Mouse (Mus musculus) c-Kit-negative CD71-positive TER-119-positive erythroid progenitor cells, embryonic 14.5 days (primary cell): ENCODE data around the gene Nfix.

Experiments used
- DNase-seq: peaks from one replicate; pipeline ENCODE4 v3.0.0-alpha.2; 2013; ENCODE audit warnings: low read depth, low spot score

Nfix gene

DNA sequence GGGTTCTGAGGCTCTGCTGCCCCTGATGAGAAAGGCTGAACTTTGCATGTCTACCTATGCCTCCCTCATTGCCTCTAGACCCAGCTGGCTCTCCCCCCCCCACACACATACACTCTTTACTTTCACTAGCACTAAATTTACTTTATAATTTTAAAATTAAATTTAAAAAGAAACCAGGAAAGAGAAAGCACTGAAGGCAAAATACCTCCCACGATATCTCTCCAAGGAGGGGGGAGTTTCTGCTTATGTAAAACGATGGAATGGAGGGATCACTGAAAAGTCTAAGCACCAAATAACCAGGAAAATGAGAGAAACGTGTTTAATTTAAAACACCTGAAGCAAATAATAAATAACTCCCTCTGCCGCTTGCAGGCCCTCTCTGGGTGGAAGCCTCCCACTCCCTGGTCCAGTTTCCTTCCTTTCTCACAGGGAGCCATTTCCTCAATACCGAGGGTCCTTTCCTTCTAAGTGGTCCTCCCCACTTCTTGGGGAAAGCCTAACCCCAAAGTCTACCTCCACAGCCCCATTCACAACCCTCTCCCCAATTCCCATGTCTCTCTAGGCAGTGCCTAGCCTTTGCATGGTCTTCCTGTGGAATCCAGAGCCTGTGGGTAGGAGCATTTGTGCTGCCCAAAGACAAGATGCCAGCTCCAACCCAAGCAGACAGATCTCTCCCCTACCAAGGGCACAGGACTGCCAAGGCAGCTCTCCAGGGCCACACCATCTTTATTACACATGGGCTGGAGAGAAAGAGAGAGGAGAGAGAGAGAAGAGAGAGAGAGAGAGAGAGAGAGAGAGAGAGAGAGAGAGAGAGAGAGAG is 18.2 kb downstream of the Nfix start:
- no peak for DNase-seq

GRCm38 (mm10) chr8:84780949-84781680 is 19.0 kb downstream of the Nfix start:
- DNase-seq: no peak

GRCm38 (mm10) chr8:84780225-84780555 is 20.0 kb downstream of the Nfix start:
- DNase-seq: no peak

GRCm38 (mm10) chr8:84779519-84780224 is 20.5 kb downstream of the Nfix start:
- DNase-seq: no peak

GRCm38 (mm10) chr8:84778638-84779380 is 21.3 kb downstream of the Nfix start:
- no peak for DNase-seq

- DNase-seq: no peak
These were observed 22.1 kb downstream of the Nfix start for GRCm38 (mm10) chr8:84777899-84778637.

DNA sequence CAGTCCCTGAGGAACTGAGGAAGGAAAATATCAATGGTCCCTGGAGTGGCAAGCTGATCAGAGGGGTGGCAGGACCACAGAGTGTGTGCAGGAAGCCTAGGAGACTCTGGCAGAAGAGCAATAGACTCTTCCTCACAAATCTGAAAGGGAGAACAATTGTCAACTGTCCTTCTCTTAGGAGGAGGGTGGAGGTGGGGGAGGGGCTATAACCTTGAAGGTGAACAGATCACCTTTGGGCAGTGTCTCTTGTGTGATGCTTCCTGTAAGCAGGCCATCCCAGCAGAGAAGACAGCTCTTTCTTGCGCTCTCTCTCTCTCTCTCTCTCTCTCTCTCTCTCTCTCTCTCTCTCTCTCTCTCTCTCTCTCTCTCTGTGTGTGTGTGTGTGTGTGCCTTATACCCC is 23.6 kb downstream of the Nfix start:
- DNase-seq: no peak

- DNase-seq: no peak
These were observed 24.5 kb downstream of the Nfix start for GRCm38 (mm10) chr8:84775621-84776113.

DNA sequence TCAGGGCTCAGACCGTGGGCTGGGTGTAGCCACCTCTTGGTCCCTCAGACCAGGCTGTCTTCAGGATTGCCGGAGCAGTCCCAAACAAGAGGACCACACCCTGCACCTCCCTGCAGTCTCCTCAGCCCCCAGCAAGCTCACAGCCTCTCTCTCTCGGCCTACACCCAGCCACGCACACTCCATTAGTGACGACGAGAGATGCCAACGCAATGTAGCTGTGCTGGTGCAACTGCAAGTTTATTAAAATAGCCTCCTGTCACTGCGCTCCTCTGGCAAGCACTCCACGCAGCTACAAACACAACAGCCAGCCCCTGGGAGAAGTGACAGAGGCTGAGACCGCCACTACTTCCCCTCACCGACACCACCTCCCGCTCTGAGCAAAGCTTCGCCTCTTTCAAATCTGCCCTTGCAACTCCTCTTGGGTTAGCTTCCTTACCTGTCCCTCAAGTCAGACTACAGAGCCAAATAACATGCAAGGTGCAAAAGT is 25.0 kb downstream of the Nfix start:
- no peak for DNase-seq

- no peak for DNase-seq
These were observed 25.7 kb downstream of the Nfix start for GRCm38 (mm10) chr8:84774473-84774911.

- no peak for DNase-seq
These were observed 26.3 kb downstream of the Nfix start for GRCm38 (mm10) chr8:84773833-84774232.

GRCm38 (mm10) chr8:84773304-84773703 is 26.8 kb downstream of the Nfix start:
- no peak for DNase-seq

DNA sequence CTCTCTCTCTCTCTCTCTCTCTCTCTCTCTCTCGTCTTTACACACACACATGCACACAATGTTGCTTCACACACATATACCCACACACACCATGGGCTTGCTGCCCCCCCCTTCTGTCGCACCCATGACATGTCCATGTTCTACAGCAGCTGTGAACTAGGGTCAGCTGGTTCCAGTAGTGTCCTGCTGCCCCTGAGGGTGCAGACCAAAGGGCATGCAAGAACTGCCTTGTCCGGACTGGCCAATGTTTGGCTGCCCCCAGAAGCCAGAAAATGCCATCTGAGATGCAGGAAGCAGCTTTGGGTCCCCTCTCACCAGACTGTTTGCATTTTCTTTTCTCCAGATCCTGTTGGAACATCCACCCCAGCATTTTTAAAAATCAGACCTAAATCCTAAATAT is 27.5 kb downstream of the Nfix start:
- DNase-seq: no peak

DNA sequence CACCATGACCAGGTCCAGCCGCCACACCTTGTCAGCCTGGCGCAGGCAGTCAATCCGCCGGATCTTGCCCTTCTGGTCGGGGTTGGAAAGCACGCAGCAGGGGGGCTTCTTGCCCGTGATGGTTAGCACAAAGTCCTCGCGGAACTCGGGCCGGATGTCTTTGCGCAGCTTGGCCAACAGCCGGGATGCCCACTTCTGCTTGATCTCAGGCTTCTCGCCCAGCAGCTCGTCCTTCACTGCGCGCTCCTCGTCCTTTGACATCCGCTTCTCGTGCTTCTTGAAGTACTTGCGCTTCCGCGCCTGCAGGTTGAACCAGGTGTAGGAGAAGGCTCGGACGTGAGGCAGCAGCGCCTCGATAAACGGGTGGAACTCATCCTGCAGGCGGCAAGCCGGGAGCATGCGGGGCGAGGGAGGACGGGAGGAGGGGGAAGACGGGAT is 28.2 kb downstream of the Nfix start:
- no peak for DNase-seq

DNA sequence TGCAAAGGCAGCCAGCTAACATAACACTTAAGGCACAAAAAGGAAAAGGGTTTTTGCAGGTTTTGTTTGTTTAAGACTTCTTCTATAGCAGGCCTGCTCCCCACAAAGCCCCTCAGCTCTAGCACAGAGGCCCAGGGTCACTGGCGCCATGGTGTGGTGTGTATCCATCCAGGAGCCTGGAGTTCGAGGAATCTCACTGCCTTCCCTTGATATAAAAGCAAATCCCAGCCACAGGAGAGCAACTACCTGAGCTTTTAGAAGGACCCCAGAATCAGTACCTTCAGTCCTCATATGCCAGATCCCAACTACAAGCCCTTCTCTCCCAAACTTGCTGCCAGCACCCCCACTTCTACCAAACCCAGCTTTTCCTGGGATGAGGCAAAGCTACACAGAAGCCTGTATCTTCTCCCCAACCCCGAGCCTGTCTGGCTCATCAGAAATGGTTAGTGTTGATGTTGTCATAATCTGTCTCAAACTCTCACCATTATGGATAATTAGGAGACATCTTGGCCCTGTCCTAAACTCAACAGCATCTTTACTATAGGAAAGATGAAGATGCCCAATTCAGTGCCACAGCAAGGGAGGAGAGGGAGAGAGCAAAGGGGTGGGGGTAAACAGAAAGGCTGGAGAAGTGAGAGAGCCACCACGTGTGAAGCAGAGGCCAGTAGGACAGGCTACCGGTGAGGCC is 29.0 kb downstream of the Nfix start:
- no peak for DNase-seq

DNA sequence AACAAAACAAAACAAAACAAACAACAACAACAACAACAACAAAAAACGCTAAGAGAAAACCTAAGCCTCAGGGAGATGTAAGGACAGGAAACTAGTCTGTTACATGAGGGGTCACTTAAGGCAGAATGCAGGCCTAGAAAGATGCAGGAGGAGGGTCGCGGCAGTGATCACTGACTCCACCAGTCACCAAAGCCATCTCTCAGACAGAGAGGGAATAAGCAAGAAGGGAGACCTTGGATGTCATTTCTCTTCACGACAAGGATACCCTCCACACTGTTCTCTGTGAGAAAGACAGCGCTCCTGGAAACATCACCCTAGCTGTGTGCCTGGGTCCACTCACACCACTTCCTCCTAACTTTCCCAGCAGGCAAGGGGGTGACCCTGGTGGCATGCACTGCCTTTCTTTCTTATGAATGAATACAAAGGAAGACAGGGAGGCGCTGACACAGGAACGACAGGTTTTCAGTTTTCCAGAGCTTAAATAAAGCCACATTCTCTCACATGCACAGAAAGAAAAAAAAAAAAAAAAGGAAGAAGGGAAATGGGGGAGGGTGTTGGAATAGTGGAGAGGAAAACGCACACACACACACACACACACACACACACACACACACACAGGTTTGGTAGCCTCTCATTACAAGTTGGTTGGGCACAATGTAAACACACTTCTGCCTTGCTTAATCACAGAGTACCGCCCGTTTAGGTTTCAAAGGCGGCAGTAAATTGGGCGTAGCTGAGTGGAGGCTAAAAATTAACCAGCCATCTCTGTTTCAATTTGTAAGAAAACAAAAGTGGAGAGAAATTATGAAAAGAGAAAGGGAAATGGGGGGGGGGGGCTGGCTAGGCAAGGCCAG is 29.8 kb downstream of the Nfix start:
- no peak for DNase-seq

DNA sequence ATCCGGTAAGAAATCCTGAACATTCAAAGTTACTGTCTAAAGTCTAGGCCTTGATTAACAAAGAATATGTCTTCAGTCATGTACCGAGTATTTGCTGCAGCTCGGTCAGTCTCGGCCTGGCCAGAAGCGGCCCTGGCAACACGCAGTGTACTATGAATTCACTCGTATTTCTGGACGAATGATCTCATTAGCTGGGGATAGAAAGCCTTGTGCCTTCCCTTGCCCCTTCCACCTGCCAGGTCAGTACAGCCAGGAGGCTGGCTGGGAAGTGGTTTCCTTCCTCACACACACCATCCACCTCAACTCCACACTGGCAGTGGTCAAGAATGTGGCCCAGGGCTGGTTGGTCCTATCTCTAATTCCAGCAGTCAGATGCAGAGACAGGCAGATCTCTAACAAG is 30.8 kb downstream of the Nfix start:
- DNase-seq: no peak

DNA sequence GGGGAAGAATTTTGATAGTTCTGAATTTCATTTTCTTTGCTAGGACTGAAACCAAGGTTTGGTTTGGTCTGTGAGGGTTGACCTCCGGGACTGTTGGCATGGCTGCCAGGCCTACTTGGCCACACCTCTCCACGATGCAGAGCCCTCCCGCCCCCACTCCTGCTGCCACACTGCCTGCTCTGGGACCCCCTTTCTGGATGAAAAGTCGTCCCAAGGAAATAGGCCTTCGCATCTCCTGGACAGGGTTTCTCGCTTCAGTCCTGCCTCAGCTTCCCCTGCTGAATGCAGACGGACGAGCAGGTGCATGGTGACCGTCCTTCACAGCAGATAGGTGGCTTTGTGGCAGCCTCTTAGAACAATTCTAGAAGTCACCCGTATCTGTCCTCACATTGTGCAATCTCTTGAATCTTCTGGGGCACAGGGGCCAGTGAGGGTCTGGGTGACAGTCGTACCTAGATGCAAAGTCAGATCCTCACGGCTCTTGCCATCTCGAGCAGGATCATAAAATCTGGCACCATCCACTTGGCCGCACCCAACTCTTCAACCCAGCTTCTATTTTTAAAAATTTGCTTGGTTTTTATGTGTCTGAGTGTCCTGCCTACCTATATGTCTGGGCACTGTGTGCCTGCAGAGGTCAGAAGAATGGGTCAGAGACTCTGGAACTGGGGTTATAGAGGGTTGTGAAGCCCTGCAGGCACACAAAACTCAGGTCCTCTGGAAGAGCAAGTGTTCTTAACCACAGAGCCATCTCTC is 31.6 kb downstream of the Nfix start:
- no peak for DNase-seq
